Mouse (Mus musculus) kidney, postnatal 14 days (tissue): ENCODE data around the gene Hnrnpab.

Source experiments
- DNase-seq: peaks from one replicate; pipeline ENCODE4 v3.0.0; 2022; ENCODE audit warnings: mixed read lengths

The Hnrnpab gene

DNA sequence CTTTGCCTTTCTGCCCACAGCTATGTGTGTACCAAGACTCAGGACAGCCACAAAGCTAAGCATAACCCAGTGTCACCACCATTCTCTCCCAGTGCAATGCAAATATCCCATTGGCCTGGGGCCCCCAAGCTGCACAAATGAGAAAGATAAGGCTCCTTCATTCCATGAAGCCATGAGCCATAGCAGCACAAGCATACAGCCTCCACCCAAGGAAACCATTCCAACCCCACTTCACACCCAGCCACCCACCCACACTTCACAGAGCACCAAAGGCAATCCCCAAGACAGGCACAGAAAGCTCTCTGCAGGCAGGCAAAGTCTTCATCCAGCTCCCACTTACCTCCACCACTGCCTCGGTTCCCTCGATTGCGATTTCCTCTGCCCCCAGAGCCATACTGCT is 4.4 kb downstream of the Hnrnpab start:
- no peak for DNase-seq

DNA sequence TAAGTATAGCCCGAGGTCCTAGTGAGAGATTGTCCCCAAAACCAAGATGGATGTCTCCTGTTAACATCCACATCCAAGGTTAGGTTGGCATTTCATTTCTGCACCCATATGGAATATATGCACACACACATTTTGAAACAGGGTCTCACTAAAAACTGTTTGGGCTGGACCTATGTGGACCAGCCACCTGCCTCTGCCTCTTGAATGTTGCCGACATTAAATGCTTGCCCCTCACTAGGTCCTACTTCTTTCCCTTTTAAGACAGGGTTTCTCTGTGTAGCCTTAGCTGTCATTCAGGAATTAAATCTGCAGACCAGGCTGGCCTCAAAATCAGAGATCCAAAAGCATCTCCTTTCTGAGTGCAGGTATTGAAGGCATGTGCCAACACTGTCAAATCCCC is 9.1 kb downstream of the Hnrnpab start:
- DNase-seq, result no peak

DNA sequence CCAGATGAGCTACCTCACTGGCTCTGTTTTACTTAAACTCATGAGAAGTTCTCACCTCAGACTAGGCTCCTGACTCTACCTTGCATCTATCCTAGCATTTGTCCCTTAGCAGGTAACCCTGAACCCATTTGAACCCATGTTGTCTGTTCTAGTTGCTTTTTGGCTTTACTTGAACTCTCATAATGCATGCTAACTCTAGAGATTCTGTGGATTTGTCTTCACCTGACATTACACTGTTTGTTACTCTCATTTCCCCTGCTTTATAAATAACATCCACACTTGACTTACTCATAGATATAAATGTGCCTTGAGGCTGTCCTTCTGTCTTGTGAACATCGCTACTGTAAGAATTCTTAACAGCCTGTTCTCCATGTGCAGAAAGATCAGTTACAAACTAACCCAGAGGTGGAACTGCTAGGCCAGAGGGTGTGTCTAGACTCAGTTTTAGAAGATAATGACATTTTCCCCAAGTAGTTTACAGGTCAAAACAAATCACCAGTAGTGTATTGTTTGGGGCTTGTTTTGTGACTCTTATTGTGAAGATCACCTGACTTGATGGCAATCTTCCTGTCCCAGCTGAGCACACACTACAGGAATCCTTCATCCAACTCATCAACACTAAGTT is 11.1 kb downstream of the Hnrnpab start:
- DNase-seq, result no peak

DNA sequence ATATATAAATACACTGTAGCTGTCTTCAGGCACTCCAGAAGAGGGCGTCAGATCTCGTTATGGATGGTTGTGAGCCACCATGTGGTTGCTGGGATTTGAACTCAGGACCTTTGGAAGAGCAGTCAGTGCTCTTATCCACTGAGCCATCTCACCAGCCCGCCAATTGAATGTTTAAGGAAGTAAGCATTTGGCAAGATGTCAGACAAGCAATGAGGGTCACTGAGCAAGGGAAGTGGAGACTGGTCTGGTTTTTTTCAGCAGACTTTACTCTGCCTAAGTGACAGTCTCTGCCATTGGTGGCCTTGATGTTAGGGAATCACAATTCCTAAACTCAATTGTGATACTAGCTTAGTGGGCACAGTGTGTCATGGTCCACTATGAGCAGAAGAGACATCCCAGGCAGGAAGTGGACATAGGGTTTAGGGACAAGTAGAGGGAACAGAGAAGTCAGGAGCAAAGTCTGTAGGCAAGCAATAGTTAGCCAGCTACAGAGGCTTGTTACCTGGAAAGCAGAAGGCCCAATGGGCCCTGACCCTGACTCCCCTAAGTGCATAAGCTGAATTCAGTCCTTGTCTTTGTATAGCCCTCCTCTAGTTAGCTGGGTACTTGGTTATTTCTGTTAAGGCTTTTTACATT is 11.8 kb downstream of the Hnrnpab start:
- DNase-seq, result no peak

DNA sequence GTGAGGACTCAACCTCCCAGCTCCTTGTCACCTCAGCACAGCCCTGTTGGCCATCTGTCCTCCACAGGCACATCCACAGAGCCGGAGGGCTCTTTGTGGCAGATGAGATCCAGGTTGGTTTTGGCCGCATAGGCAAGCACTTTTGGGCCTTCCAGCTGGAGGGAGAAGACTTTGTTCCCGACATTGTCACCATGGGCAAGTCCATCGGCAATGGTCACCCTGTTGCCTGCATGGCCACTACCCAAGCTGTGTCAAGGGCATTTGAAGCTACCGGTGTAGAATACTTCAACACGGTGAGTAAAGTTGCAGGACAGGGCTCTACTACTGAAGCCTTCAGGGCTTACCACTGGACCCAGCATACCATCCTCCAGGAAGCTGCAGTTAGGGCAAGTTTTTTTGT is 12.8 kb downstream of the Hnrnpab start:
- DNase-seq, result no peak

DNA sequence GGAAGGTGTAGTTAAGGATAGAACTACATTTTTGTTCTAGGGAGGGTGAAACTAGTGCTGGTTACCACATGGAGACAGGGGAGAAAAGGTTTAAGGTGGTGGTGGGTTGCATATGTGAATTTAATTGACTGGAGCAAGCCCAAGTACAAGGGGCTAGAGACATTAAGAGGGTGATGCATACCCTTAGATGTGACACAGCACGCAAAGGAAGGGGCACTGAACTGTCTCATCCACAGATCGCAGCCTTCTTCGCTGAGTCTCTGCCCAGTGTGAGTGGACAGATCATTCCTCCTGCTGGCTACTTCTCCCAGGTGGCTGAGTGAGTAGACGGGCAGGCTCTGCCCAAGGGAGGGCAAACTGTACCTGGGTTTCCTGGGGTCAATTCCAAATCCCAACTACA is 13.3 kb downstream of the Hnrnpab start:
- DNase-seq, result no peak

DNA sequence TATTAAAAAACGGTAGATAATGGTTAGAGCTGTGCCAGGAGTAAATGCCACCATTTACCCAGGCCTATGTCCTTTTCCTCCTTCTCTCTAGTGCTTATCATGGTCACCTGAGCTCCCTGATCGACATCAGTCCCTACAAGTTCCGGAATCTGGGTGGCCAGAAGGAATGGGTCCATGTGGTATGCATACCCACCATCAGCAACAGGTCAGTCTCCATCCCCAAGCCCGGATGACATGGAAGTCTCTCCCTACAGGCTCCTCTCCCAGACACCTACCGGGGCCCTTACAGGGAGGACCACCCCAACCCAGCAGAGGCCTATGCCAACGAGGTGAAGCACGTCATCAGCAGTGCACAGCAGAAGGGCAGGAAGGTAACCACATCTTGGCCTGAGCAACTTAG is 14.7 kb downstream of the Hnrnpab start:
- no peak for DNase-seq

DNA sequence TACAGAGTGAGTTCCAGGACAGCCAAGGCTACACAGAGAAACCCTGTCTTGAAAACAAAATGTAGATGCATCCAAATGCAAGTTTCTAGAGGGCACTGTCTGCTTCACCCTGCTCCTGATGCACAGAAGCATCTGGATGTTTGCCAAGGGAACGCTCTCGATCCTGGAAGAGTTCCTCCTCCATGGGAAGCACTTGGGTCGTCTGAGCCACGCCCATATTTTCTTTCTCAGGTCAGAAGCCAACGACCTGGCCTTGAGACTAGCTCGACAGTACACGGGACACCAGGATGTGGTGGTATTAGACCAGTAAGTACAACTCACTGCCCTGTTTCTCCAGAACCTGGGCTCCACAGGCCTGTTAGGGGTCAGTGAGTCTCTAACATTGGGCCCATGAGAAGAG is 15.5 kb downstream of the Hnrnpab start:
- peak; percentile 37 for DNase-seq

DNA sequence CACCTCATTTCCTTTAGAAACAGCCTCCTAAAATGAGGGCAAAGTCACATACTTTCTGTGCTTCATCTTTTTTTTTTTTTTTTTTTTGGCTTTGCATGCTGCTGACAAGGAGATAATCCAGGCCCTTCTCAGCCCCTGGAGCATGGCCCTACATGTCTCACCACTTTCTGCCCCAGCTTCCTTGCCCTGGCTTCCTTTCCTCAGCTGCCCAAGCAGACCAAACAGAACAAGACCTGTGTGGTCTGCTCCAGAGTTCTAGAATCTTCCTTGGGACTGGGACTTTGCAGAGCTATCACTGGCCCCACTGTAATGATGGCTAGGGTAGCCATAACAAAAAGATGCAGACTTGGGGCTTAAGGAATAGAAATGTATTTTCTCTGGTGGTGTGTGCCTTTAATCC is 16.6 kb downstream of the Hnrnpab start:
- no peak for DNase-seq

DNA sequence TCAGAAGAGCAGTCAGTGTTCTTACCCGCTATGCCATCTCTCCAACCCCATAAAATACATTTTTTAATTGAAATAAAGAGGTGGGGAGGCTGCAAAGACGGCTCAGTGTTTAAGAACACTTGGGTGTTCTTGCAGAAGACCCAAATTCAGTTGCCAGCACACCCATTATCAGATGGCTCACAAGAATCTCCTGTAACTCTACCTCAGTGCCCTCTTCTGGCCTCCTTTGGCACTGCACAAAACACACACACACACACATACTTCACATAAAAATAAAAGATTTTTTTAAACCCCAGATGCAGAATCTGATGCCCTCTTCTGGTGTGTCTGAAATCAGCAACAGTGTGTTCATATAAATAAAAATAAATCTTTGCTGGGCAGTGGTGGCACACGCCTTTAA is 17.8 kb downstream of the Hnrnpab start:
- DNase-seq, result no peak

DNA sequence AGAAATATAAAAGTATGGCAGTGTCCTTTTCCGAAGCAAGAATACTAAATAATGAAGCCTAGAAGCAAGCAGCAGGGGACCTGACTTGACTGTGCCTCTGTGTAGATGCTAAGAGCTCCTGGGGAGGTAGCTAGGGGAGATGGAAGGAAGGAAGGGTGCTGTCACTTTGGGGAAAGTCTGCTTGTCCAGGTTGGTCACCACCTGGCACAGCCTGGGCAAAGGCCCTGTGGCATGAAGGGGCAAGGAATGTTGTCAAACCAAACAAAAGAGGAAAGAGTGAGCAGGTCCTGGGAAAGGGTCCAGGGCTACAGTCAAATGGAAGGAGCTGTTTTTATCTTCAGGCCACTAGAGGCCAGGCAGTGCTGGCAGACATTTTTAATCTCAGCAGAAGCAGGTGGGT is 19.6 kb downstream of the Hnrnpab start:
- DNase-seq, result no peak

DNA sequence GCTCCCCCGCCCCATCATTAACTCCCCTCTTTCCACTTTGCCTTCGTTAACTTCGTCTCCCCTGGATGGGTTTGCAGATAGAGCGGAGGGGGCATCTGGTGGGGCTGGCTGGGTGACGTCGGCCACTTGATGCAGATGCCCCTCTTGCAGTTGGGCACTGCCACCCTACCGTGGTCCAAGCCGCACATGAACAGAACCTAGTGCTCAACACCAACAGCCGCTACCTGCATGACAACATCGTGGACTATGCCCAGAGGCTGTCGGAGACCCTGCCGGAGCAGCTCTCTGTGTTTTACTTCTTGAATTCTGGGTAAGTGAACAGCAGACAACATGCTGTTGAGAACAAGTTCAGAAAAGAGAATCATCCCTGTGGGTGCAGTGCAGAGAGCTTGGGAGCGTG is 20.2 kb downstream of the Hnrnpab start:
- peak; percentile 18 for DNase-seq

DNA sequence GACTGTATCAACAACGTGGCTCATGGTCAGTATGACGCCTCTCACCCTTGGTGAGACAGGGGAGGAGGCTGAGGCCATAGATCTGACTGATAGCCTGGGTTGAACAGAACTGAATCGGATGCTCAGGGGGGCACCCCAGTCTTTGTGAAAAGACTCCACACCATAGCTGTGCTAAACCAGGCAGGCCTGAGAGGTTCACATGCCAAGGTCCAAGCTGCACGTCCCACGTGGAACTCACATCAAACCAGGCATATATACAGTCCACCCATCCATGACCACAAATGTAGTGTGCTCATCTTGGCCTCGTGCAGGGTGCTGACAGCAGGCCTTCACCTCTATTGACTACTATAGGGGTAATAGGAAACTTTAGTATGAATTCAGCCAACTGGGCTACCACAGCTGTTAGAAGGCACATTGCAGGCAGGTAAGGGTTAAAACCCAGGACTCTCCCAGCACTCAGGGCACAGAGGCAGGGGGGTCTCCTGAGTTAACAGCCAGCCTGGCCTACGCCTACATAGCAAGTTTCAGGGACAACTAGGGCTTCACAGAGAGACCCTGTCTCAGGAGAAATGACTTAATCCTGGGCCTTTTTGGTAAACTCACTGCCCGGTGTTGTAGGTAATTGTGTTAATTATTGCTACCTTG is 20.9 kb downstream of the Hnrnpab start:
- peak; percentile 50 for DNase-seq

DNA sequence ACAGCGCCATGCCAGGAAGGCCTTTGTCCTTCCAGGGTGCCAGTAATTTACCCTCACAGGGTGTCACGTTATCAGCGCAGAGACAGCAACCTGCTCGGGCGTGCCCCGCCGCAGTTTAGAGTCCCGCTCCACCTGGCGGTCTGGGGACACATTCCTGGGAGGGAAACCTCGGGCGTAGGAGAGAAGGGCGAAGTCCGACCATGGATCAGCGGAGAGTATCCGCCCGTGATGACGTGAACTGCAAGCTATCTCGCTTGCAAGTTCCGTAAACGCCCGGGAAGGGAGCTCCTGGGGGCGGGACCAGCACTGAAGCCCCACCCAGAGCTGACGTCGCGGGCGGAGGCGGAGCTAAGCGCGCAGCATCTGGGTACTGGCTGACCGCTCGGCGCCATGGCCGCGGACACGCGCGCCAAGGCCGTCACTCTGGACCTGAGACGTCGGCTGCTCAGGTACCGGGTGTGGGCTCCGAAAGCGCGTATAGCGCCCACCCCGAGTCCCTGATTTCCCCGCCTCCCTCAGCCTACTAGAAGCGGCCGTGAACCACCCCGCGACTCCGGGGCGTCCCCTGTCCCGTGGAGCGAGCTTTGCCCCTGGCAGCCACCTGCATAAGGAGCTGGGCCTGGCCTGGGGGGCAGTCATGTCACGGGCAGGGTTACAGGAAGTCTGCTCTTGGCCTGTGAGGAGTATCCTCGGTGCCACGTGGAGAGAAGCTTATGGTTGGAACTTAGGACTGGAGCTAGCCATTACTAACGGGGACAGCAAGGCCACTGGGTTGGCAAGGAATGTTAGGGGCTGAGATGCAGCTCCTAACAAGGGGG is 22.0 kb downstream of the Hnrnpab start, which contains the start of gene Phykpl:
TSS of gene Phykpl (plus strand) at position 327 of the 818 bp plus-strand sequence.
- peak; percentile 99 for DNase-seq

DNA sequence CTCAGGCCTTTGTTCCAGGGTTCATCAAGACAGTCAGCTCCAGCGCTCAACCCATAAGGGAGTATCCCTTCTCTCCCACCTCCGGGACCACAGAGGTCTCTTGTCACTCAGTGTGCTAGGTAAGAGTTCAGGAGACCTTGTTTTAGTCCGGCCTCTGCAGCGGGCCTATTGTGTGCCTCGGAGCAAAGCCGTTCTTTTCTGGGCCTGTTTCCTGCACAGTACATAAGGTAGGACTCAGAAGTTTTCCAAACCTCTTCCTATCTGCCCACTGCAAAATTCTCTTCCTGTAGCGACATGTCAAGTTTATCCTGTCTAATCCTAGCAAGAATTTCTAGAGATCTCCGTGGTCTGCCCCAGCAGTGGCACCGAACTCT is 22.6 kb downstream of the Hnrnpab start:
- DNase-seq, result no peak

DNA sequence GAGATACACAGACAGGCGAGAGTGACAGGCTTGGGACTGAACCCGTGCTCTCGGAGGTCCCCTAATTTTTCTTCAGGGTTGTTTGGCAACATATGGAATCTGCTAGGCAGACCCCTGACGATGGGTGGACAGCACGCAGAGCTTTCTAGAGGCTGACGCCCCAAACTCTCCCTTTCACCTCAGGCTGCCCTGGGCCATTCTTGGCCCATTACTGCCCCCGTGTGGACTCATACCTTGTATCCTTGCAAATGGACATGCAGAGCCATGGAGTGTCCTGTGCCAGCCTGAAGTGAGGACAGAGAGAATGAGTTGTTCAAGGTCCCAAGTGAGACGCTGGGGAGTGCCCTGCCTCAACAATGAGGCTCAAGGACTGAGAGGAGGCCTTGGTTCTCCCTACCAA is 23.9 kb downstream of the Hnrnpab start:
- DNase-seq, result peak; percentile 84

DNA sequence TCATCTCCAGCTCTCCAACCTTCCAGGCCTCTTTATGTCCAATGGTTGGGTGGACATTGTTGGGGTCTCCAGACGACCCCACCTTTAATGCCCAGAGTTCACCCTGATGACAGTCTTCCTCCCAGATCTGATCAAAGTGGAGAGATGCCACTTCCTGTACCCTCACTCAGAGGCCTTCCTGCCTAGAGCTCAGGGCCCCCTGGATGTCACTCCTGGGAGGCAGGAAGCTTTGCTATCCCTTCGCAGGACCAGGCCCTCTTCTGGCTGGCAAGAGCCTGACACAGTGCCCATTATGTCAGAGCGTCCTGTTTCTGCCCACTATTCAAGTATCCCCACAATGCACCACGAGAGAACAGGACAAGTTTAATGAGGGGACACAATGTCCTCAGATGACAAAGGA is 27.6 kb downstream of the Hnrnpab start:
- DNase-seq, result no peak

DNA sequence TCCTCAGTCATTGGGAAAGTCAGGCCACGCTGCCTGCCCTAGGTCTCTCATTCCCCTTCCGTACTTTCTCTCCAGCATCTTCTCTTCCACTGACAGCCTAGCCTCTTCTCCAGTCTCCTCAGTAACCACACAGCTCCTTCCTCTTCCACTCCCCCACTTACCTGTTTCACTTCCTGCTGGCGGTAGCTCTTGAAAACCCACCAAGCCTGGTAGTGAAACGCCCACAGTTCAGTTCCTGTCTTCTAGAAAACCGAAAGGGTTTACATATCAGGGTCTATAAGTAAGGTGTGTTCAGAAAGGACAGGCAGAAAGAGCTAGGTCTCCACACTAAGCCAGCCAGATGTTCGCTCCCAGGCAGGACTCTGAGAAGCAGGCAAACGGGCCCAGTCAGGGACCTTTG is 29.1 kb downstream of the Hnrnpab start:
- no peak for DNase-seq

DNA sequence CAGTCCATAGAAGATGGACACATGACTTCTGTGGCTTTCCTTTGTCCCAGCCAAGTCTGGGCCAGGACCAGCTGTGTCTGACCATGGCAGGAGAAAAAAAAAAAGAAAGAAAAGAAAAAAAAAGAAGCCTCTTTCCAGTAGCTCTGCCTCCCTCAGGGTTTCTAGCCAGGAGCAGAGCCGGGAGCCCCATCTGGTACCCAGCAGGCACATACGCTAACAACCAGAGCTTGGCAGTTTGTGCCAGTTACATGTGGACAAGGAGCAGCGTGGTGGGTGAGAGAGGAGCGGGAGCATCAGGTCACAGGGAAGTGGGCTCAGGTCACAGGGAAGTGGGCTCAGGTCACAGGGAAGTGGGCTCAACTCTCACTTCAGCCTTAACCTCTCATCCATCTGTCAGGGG is 30.2 kb downstream of the Hnrnpab start:
- no peak for DNase-seq

DNA sequence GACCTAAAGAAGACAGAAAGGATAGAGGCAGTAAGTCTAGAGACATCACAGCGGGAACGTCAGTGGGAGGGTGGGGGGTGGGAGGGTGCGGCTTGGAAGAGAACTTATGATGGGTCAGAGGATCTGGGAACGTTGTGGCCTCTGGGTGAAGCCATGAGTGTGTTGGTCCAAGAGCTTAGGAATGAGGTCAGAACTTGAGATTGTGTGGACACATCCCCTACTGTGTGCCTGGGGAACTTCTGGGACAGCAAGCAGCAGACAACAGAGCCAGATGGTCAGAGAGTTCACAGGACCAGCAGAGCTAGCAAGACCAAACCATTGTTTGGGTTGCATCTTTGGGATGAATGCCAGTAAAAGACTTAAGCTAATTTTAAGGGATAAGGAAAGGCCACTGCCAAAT is 37.8 kb downstream of the Hnrnpab start:
- DNase-seq, result no peak

DNA sequence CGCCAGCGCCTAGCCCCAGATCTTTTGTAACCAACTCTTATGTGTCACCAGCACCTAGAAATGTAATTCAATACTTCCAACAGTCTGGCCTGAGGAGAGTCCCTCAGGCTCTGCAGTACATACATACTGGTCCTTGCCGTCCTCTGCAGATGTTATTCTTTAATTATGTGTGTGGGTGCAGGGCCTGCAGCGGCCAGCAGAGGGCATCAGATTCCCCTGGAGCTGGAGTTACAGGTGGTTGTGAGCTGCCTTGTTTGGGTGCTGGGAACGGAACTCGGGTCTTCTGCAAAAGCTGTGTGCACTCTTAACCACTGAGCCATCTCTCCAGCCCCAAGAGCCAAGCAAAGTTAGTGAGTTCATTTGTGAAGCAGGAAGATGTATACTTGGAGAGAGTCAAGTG is 40.7 kb downstream of the Hnrnpab start:
- DNase-seq, result no peak

DNA sequence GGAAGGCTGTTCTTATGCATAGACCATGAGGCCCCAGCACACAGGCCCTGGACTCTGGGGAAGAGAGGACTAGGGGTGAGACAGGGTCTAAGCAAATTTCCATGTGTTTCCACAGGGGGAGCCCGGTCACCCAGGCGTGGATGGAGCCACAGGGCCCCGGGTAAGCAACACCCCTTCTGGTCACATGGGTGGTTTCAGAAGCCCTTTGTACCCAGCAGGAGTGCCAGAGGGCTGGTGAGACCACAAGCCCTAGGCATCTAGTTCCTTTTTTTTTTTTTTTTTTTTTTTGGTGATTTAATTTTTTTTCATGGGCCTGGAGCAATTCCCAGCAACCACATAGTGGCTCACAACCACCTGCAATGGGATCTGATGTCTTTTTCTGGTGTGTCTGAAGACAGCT is 41.6 kb downstream of the Hnrnpab start:
- DNase-seq, result peak; percentile 65

DNA sequence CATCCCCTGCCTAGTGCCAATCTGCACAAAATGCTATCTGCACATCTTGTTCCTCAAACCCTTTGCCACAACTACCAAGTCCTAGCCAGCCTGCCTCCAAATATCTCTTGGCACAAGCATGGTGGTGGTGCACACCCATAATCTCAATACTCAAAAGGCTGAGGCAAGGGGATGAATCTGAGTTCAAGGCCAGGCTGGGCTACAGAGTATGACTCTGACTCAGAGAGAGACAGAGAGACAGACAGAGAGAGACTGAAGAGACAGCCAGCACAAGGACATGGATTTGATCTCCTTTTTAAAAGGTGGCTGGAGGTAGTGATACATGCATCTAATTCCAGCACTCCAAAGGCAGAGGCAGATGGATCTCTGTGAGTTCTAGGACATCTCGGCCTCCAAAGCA is 43.4 kb downstream of the Hnrnpab start:
- no peak for DNase-seq

DNA sequence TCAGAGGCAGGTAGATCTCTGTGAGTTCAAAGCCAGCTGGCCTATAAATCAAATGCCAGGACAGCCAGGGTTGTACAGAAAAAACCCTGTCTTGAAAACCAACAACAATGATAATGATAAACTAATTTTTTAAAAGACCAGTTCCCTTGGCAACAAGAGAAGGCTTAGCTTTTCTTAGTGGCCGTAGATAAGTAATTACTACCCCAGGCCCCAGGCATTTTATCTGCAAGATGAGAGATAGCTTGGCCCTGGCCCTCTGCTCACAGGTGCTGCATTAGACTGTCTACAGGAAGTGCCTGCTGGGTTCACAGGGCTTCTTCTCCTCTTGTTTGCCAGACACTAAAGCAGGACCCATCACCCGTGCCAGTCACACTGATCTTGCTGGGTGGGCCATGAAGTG is 51.6 kb downstream of the Hnrnpab start:
- DNase-seq, result no peak
